Mouse (Mus musculus): Measurements from ENCODE around the gene Fam240a.

The Fam240a gene

DNA sequence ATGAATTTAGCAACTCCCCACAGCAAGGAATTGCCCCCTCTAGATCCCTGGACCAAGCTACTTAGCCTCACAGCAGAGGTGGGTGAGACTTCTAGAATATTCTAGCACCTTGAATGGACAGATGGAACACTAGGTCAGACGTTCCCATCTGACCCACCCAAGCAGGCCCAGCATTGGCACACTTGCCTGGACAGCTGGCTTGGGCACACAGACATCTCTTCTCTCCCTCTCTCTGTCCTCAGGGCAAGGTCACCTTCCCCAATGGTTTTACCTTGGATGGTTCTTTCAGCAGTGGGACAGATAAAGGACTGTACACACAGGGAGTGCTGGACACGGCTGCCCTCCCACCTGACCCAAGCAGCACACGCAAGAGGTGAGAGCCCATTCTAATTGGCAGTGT lies 24.1 kb downstream of the Fam240a start:
- no peak for DNase-seq

DNA sequence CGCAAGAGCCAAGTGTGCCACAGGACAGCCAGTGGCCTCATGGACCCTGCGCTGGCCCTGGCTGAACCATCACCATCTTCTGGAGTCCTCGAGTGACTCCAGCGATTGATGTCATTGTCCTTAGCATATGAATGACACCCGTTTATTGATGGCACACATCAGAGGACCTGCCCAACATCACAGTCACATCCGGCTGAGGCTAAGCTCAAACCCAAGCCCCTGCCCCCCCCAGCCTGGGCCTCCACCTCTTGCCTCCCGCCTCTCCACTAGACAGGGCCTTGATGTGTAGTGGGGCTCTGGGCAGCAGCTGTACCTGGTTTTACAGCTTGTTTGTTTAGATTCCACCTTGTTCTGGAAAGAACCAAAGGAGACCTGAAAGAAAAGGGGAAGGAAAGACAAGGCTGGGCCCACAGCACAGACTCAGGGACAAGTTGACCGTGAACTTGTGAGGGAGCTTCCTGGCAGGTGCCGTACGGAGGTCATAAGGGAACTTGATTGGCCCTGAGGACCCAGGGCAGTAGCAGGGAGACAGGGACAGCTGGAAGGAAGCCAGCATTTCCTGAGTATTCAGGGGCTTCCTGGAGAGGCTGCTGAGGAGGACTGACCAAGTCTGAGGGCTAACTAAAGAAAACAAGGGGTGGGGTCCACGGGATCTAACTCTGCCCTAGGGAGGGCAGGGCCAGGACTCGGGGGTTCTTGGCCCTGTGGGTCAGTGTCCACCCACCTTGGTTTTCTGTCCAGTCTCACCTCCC lies 25.4 kb downstream of the Fam240a start:
- DNase-seq, result peak; percentile 75 to 76

DNA sequence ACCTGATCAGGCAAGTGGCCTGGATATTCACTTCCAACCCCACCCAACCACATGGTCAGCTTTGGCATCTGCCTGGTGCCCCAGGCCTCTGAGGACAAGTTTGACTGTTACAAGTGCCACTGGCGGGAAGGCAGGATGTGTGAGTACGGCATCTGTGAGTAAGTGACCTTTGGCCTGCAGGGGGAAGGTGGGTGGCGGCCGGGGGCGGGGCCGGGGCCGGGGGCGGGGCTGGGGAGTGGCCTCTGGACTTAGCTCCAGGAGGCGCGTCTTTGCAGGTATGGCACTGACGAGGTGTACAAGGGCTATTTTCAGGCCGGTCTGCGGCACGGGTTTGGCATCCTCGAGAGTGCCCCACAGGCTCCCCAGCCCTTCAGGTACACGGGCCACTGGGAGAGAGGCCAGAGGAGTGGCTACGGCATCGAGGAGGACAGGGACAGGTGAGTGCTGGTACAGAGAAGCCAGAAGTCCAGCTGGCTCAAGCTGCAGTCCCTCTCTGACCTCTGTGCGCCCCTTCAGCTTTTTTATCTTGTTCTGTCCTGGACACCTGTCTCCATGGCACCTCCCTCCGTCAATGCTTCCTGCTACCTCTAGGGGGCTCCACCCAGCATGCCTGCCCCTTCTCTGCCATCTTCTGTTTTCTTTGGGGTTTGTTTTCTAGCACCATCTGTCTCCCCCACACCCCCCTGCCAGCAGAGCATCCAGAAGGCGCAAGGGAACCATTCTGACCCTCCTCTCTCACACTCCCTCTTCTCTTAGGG lies 26.5 kb downstream of the Fam240a start:
- DNase-seq, result peak; percentile 52 to 82

DNA sequence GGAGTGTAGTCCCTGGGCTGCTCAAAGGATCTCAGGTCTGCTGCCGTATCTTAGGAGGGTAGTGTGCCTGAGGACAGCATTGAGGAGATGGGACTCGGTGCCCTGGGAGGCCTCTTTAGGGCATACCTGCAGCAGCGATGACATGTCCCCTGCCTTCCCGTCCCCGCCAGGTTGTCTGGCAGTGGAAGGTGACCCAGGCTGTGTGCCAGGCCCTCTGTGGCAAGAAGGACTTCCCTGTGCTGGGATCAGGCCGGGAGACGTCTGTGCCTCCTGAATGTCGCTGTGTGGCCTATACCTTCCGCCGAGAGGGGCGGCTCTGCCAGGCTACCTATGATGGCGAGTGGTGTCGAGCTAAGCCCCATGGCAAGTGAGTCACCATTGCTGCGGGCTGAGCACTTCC lies 27.7 kb downstream of the Fam240a start:
- DNase-seq, result peak in 1 of 2 experiments; percentile 37

DNA sequence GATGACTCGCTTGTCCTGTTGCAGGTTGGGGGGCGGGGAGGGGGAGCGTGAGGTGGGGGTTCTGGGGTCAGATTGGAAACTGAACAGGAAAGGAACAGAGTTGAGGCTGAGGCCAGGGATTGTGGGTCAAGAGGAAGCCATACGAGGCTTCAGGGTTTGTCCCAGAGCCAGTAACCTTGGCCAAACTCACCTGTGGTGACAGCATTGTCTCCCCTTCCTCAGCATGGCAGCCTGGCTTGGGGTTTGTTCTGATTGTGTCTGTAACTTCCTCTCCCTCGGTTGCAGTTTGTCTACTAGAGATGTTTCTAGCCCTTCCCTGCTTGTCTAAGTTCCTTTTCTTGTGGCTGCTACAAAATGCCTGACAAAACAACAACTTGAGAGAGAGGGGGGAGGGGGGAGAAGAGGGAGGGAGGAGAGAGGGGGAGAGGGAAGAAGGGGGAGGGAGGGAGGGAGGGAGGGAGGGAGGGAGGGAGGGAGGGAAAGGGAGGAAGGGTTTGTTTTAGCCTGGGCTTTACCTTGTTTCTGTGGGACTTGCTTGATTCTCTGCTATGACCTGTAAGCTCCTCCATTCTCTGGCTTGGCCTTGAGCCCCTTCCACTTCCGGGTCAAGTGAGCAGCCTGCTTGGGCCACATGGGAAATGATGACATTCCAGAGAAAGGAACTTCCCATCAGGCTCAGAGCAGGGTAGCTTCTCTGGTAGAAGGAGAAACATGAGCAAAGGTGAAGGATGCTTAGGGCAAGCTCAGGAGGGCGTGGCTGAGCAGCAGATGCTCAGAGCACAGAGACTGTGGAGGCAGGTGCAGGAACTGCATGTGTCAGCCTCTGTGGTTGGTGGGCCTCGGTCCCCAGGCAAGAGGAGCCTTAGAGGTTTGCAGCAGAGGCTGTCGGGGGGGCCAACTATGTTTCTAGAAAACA lies 29.0 kb downstream of the Fam240a start:
- DNase-seq, result peak in 1 of 2 experiments; percentile 51

DNA sequence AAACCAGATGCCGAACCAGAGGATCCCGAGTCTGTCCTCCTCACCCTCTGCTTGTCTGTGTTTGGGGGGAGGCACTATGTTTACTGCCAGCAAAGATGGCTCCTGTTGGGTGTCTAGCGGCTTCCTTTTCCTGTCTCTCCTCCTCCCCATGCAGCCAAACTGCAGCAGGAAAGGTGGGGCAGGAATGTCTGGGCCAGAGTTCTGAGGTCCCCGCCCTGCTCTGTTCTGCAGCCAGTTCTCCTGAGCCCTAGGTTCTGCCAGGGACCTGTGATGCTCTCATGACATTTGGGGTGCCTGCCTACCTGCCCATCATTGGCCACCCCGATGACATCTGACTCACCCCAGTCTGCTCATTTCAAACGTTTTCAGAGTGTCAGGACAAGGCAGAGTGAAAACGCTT lies 34.7 kb downstream of the Fam240a start:
- DNase-seq, result peak; percentile 55 to 83

DNA sequence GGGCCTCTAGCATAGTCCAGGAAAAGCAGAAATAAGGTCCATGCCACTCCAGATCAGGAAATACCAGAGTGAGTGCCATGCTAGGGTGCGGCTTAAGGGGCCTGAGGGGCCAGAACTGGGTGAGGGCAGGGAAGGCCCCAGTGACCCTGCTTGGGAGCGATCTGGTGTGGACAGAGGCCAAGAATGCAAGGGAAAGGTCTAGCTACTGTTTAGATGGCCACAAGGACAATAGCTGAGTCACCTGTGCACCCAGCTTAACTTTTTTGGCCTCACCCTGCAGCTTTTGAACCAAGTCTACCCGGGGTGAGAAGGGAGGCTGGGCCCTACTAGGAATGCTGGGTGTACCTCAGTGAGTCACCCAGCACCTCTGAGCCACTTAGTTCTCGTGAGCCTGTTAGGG lies 35.9 kb downstream of the Fam240a start:
- peak; percentile 45 to 71 for DNase-seq

DNA sequence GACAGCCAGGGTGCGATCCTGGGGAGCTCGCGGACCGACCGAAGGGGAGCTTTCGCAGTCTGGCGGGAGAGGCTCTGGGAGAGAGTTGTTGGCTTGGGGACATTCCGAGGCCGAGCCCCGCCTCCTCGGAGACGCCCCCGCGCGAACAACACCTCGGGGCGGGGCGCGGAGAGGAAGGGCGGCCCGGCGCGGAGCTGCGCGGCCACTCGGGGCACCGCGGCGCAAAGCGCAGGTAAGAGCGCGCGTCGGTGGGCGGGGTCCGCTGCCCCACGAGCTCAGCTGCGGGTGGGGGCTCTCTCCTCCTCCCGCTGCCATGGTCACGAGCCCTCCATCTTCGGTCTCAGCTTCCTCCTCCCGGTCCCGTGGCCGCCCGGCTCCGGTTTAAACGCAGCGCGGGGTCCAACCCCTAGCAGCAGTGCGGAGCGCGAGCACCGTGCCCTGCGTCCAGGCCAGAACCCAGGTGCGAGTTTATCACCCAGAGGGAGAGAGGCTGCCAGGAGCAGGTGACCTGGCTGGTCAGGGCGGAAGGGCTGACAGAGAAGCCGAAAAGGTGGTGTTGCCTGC lies 36.6 kb downstream of the Fam240a start, which contains the start of gene Tmie:
Gene Tmie, minus strand, starts transcription at position 116 of the 564 bp plus-strand sequence.
- peak; percentile 91 to 95 for DNase-seq

DNA sequence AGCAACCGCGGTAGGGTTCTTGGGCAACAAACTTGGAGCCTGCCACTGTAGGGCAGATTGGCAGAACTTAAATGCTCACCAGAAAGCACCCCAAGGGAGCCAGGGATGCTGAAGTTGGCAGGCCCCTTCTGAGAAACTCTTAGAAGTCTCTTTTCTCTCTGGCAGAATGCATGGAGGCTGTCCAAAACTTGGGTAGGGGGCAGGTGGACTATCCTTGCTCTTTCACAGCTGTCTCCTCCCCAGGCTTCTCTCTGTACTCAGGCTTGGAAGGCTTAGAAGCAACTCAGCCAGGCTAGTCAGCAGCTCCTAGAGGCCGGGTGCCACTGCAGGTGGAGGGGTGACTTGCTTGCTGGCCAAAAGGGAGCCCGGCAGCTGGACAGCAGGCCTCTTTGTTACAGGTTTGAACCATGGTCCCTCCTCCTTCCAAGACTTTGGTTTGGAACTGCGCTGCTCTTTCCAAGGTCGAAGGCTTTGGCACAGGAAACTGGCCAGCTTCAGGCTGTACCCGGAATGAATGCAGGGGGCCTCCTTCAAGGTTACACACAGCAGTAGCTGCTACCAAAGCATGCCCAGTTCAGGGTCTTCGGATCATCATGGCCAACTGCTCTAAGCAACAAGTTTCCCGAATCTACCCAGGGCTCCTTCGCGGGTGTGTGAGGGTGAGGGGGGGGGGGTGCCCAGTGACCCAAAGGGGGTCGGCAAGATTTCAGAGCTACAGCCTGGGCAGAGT lies 37.3 kb downstream of the Fam240a start, which contains the start of gene Als2cl:
Gene Als2cl, plus strand, starts transcription at position 680 of the 730 bp plus-strand sequence.
- DNase-seq, result peak; percentile 69 to 88

DNA sequence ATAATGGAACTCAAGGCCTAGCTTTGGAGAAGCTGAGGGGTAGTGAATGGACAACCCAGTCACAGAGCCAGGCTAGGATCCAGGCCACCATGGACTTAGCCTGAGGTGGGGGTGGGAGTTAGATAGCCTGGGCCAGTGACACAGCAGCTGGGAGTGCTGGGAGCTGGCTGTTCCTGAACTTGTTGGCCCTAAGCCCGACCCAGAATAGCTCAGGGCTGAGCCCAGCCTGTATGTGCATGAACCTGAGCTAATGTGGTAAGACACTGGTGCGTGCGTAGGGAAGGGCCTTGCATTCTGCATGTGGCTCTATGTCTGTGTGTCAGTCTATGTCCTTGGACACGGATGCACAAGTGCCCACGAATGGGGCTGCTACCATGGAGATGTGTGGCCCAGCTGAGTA lies 38.8 kb downstream of the Fam240a start:
- DNase-seq, result peak; percentile 80 to 90

DNA sequence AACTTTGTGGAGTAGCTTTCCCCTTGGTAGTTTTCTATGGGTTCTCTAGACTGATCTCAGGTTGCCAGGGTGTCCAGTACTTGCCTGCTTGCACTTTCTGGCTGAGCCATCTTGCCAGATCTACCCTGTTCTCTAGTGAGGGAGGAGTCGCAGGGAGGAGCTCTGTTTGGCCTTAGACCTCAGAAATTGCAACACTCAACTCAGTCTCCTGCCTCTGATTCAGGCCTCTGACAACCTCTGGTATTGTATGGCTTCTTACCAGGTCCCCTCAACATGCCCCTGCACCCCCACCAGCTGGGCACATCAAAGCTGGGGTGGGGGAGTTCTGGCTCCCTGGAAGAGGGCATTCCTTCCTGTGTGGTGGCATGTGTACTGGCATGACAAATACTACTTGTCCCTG lies 39.3 kb downstream of the Fam240a start:
- peak in 1 of 2 experiments; percentile 68 for DNase-seq

DNA sequence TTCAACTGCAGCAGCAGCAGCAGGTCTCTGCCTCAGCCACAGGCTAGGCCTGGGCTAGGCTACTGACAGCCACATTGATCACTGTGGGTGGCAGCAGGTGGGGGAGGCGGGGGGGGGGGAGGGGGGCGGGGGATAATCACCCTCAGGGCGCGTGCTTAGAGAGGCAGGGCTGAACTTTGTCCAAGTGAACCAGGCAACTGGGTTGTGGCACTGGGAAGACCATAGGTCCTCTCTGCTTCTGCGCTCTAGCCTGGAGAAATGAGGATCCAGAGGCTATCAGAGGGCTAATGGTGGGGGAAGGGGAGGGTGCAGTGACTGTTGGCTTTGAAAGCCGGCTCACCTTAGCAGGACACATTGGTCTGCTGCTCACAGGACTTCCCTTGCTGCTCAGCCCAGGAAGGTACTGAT lies 41.4 kb downstream of the Fam240a start:
- peak; percentile 50 to 82 for DNase-seq

DNA sequence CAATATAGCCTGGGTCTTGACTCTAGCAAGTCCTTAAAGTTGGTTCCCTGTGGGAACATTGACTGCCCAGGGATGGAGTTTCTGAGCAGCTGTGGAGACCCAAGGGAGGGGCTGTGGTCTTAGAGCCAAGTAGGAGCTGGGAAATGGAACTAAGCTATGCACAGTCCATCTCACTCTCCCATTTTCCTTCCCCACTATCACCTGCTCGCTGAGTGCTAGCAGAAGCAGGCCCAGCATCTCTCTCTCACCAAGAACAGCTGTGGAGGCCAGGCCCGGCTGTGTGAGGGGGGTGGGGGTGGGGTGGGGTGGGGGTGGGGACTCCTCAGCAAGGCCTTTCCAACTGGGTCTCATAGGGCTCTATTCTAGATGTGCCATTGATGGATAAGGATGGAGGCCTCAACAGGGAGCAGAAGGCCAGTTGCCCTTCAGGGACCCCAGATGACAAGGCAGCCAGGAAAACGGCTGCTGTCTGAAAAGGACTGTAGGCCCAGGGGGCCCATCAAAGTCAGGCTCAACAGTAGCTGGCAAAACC lies 41.9 kb downstream of the Fam240a start:
- no peak for DNase-seq

DNA sequence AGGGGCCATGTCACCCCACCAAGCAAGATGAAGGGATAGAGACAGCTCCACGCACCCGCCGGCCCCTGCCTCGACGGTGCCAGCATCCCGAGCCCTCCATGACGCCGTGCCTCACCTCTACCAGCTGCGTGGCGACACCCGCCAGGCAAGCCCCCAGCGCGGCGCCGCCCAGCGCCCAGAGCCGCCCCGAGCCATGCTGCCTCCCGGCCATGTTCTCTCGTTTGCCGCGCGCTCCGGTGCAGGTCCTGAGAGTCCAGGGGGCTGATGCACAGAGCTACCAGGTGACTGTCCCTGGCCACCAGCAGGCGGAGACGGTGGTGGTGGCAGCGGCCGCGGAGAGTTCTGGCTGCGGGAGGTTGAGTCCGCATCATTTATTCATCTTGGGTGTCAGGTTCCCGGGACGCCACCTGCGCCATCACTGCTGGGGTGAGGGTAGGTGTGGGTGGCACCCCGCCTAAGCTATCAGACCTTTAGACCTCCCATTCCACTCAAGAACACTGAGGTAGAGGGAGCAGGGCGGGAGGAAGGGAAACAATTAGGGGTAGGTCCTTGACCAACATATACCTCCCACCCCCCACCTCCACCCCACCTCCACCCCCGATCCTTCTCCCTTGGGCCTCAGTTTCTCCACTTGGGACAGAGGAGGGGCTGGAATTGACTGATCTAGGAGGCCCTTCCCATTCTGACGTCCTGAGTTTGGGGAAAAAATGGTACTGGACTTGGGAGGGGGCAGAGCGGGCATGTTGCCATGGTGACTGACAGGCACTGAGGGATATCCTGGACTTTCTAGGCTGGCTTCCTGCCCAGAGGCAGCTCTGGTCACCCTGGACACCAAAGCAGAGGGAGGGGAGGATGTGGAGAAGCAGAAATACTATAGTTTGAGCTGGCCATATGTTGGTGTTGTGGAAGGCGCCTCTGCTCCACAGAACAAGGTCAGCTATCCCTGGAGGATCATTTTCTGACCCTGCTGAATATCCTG lies 42.7 kb downstream of the Fam240a start:
- peak; percentile 79 to 84 for DNase-seq

DNA sequence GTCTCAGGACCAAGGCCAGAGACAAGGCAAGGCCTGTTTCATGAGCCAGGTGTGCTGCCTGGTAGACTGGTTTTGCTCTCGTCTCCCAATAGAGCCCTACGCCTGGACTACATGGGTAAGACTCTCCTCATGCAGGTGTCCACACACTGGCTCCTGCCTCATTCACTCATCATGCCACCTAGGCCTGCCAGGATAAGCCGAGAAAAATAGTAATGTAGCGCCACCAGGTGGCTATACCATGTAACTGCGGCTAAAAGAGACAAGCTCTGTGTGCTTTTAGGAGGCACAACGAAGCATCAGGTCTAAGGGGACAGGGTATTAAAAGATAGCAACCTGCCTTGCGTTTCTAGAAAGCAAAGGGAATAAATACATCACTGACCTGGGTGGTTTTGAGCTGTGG lies 45.6 kb downstream of the Fam240a start:
- DNase-seq, result peak; percentile 67

Measured in kidney, postnatal 25 days (tissue).